Mouse (Mus musculus): ENCODE measurements around the gene Pfn1. TPM values are rescaled to one million over a fixed set of nuclear protein-coding genes. Genes with fewer than 3 reads are reported as not detected.

The Pfn1 gene
- total RNA-seq, 2 experiments from 2014 or later, result 217 to 244 TPM

DNA sequence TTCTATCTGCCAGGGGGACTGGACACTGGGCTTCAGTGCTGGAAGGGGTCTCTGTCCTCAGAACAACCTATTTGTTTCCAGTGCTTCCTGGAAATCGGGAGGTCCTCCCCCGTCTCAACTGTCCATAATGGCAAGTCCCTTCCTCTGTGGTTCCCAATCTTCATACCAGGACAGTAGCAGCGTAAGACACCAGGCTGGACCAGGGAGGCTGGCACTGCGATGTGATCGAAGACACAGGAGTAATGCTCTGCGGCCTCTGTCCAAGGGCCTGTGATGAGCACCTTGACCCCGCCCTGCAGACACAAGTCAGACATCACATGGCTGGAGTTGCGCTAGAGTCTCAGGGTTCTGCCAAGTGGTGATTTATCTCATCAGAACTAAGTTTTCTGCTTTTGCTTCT, 24.9 kb upstream of the Pfn1 start:
- intact Hi-C loops (cut with DNase I), result no loop called here
- no peak for DNase-seq (ENCODE audit: low spot score in 2 of 2)

GRCm38 (mm10) chr11:70678576-70678975, 24.1 kb upstream of the Pfn1 start:
- intact Hi-C loops (cut with DNase I), result no loop called here
- no peak for DNase-seq (ENCODE audit: low spot score in 2 of 2)

GRCm38 (mm10) chr11:70678092-70678491, 23.6 kb upstream of the Pfn1 start:
- no peak for DNase-seq (ENCODE audit: low spot score in 2 of 2)
- intact Hi-C loops (cut with DNase I), result no loop called here

- intact Hi-C loops (cut with DNase I), result no loop called here
- DNase-seq (ENCODE audit: low spot score in 2 of 2), result no peak
Measured at GRCm38 (mm10) chr11:70674501-70674900, 20.1 kb upstream of the Pfn1 start.

DNA sequence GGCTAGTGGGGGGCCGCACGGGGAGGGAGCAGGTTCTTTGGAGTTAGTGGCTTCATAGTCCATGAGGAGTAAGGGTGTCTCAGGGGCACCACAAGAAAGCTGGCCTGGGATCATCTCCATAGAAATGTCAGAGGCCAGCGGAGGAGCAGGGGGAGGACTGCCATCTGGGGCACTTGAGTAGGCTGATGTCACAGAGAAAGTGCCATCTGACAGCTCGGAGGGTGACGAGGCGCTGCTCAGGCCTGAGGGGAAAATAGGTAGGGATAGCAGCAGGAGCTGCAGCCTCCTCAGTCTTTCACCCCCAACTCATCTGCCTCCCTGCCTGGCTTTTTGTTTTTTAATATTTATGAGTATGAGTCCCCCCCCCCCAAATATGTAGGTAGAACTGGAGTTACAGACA, 19.6 kb upstream of the Pfn1 start:
- intact Hi-C loops (cut with DNase I), result no loop called here
- no peak for DNase-seq (ENCODE audit: low spot score in 2 of 2)

DNA sequence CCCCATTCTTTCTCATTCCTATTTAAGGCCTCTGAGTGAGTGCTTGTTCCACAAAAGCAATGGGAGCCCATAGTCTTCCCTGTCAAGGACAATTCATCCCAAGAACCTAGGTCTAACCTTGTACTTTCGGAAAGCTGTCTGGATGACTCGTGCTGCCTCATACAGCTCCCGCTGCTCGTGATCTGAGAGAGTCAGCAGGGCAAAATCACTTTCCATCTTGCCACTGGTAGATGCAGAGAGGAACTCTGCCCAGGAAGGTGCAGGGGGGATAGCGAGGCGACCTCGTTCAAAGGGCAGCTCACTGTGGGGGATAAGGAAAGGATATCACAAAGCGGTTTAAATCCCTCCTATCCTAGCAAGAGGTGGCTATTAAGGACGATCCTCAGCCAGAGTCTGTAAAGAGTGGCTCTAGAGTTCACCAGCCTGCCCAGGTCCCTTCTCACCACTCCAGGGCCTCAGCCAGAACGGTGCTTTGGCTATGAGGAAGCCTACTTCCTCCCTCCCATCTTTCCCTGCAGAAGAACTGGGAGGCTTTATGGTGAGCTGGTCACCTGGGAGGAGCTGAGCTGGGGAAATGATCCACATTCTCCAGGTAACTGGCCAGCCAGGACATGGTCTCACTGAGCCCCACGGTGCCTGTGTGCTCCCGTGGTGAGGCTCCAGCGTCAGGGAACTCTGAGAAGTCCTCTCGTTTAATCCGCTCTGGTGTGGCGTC, 17.0 kb upstream of the Pfn1 start:
- no peak for DNase-seq (ENCODE audit: low spot score in 2 of 2)
- intact Hi-C loops (cut with DNase I), result no loop called here

- intact Hi-C loops (cut with DNase I), result no loop called here
- no peak for DNase-seq (ENCODE audit: low spot score in 2 of 2)
Measured at GRCm38 (mm10) chr11:70670483-70670882, 16.0 kb upstream of the Pfn1 start.

DNA sequence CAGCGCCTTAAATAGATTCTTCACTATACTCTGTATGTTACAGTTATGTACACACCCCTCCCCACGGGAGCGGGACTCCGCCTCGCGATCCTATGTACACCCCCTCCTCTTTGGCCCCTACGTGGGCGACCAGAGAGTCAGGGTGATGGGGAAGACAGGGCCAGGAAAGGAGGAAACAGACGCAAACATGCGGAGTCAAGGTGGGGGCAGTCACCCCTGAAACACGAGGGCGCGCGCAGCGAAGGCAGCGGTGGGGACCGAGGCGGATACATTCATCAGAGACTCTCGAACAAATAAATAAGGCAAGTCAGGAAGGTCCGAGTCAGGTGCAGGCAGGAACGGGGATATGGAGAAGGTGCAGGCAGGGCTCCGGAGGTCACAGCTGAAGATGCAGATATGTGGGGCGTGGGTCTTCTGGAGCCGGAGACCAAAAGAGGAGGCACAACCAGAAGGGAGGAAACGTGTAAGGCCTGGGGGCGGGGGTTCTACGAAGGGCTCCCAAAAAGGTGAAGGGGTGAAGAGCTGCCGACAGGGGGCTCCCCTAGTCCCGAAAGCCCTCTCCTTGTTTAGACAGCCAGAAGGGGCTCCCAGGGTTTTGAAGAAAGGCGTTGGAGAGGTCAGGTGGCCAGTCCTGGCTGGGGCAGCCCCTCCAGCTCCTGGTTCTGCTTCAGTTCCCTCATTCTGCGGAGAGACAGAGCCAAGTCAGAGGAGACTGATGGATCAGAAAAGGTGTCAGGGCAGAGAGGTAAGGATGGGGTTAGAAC, 15.3 kb upstream of the Pfn1 start:
- intact Hi-C loops (cut with DNase I), result loop anchor here (1.0 to 2.0 kb wide), 2 partner anchors 15 to 18 kb away; partner anchors contain the start of gene Pfn1

GRCm38 (mm10) chr11:70668771-70669505, 14.5 kb upstream of the Pfn1 start, which contains the start of gene Spag7:
Gene Spag7 (minus strand): TSS chr11:70669416.
- intact Hi-C loops (cut with DNase I), result loop anchor here (1.0 to 2.0 kb wide), 2 partner anchors 14 to 18 kb away; partner anchors contain the start of gene Pfn1
- peak; percentile 96 to 98 for DNase-seq (ENCODE audit: low spot score in 2 of 2)

More for the DNA sequence above, 15.3 kb upstream of the Pfn1 start:
- DNase-seq (ENCODE audit: low spot score in 2 of 2), result peak; percentile 57 to 61

- peak in 1 of 2 experiments; percentile 85 for DNase-seq (ENCODE audit: low spot score in 2 of 2)
- intact Hi-C loops (cut with DNase I), result loop anchor here (2.0 kb wide), 1 partner anchor 14 kb away; the partner anchor contains the start of gene Pfn1
Measured at GRCm38 (mm10) chr11:70668335-70668770, 13.9 kb upstream of the Pfn1 start.

- intact Hi-C loops (cut with DNase I), result loop anchor here (2.0 kb wide), 1 partner anchor 13 kb away; the partner anchor contains the start of gene Pfn1
- no peak for DNase-seq (ENCODE audit: low spot score in 2 of 2)
Measured at GRCm38 (mm10) chr11:70667271-70668150, 13.1 kb upstream of the Pfn1 start.

GRCm38 (mm10) chr11:70666687-70667086, 12.2 kb upstream of the Pfn1 start:
- DNase-seq (ENCODE audit: low spot score in 2 of 2), result no peak
- intact Hi-C loops (cut with DNase I), result no loop called here

DNA sequence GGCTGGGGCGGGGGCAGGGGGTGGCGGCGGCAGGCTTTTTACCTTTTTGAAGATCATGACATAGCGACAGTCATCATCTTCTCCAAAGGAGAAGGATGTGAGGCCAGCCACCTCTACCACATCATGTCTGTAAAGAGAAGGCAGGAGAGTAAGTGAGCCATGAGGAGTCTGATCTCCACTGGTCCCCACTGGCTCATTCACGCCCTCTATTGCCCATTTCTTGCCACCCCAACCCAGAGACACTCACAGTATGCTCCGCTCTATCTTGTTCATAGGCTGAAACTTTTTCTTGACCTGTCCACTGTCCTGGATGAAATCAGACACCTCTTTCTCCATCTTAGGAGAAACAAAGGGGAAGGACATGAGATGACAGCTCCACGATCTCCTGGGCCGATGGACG, 10.3 kb upstream of the Pfn1 start:
- intact Hi-C loops (cut with DNase I), result no loop called here
- no peak for DNase-seq (ENCODE audit: low spot score in 2 of 2)

- DNase-seq (ENCODE audit: low spot score in 2 of 2), result no peak
- intact Hi-C loops (cut with DNase I), result no loop called here
Measured at GRCm38 (mm10) chr11:70663957-70664356, 9.5 kb upstream of the Pfn1 start.

GRCm38 (mm10) chr11:70663101-70663500, 8.7 kb upstream of the Pfn1 start:
- intact Hi-C loops (cut with DNase I), result no loop called here
- no peak for DNase-seq (ENCODE audit: low spot score in 2 of 2)

DNA sequence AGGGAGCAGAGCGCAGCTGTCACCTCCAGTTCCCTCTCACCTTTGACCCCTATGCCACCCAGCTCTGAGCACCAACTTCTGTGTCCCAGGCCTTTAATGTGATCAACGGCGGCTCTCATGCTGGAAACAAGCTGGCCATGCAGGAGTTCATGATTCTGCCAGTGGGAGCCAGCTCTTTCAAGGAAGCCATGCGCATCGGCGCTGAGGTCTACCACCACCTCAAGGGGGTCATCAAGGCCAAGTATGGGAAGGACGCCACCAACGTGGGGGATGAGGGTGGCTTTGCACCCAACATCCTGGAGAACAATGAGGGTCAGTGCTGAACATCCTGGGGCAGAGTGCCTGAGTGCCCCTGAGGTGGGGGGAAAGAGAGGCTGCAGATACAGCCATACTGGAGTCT, 6.1 kb upstream of the Pfn1 start:
- intact Hi-C loops (cut with DNase I), result no loop called here
- no peak for DNase-seq (ENCODE audit: low spot score in 2 of 2)

DNA sequence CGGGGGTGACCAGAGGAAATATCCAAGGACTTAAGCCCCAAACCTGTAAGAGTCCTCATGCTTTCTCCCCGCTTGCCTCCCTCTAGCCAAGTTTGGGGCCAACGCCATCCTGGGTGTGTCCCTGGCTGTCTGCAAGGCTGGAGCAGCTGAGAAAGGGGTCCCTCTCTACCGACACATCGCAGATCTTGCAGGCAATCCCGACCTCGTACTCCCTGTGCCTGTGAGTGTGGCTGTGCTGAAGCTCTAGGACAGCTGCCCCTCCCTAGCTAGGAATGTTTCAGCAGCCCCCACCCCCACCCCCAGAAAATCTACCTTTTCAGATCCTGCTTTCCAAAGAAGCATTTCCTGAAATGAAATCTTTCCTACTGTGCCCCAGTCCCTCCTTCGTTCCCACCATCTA, 4.5 kb upstream of the Pfn1 start:
- no peak for DNase-seq (ENCODE audit: low spot score in 2 of 2)
- intact Hi-C loops (cut with DNase I), result no loop called here

GRCm38 (mm10) chr11:70658521-70658920, 4.1 kb upstream of the Pfn1 start:
- intact Hi-C loops (cut with DNase I), result no loop called here
- no peak for DNase-seq (ENCODE audit: low spot score in 2 of 2)

GRCm38 (mm10) chr11:70657991-70658390, 3.5 kb upstream of the Pfn1 start:
- no peak for DNase-seq (ENCODE audit: low spot score in 2 of 2)
- intact Hi-C loops (cut with DNase I), result no loop called here

All from left cerebral cortex, postnatal 36 days (tissue).